Mouse (Mus musculus) heart, postnatal 0 days (tissue): ENCODE results near the gene Eif2d. TPM values are rescaled to one million over a fixed set of nuclear protein-coding genes. Genes with fewer than 3 reads are reported as not detected.

Experiments used
- ATAC-seq: fragments of 200-750 bp; cut with Nextera tagmentation; 2 replicates; pipeline ENCODE4 v1.8.0; 2017; ENCODE audit warnings: low read depth, moderate number of reproducible peaks, moderate library complexity; ENCODE audit not compliant: insufficient read depth
- DNase-seq: peaks from one replicate; pipeline ENCODE4 v3.0.0-alpha.2; 2016; ENCODE audit warnings: low spot score
- H3K27ac ChIP-seq: fragments of 300-500 bp; sonication (generic); 2 replicates; pipeline ENCODE4 v1.5.1; 2014; ENCODE audit warnings: low read depth, mild to moderate bottlenecking
- H3K27me3 ChIP-seq: fragments of 300-500 bp; sonication (generic); 2 replicates; pipeline ENCODE4 v1.6.1; 2014; ENCODE audit warnings: low read length, mixed read lengths; ENCODE audit not compliant: control insufficient read depth, insufficient read depth
- H3K36me3 ChIP-seq: fragments of 300-500 bp; sonication (generic); replicated peaks from 2 replicates; pipeline ENCODE4 v1.6.1; 2014; ENCODE audit warnings: low read length, mixed read lengths; ENCODE audit not compliant: control insufficient read depth, insufficient read depth
- H3K4me1 ChIP-seq: fragments of 300-500 bp; sonication (generic); 2 replicates; pipeline ENCODE4 v1.6.1; 2014; ENCODE audit warnings: antibody characterized with exemption; ENCODE audit not compliant: control insufficient read depth, insufficient read depth
- H3K4me2 ChIP-seq: fragments of 300-500 bp; sonication (generic); 2 replicates; pipeline ENCODE4 v1.6.1; 2014; ENCODE audit warnings: low read depth, mild to moderate bottlenecking, low read length, moderate library complexity
- H3K4me3 ChIP-seq: fragments of 300-500 bp; sonication (generic); 2 replicates; pipeline ENCODE4 v1.5.1; 2014; ENCODE audit warnings: low read depth, low read length
- H3K9ac ChIP-seq: fragments of 300-500 bp; sonication (generic); replicated peaks from 2 replicates; pipeline ENCODE4 v1.6.1; 2014; ENCODE audit warnings: low read depth, low read length, mixed read lengths
- H3K9me3 ChIP-seq: fragments of 300-500 bp; sonication (generic); replicated peaks from 2 replicates; pipeline ENCODE4 v1.6.1; 2016; ENCODE audit warnings: low read length; ENCODE audit not compliant: control insufficient read depth
- CTCF ChIP-seq: IDR thresholded peaks from 2 replicates; pipeline ENCODE4 v1.5.1; 2016; ENCODE audit warnings: antibody characterized with exemption, control low read depth, low read depth
- EP300 ChIP-seq: IDR thresholded peaks from 2 replicates; pipeline ENCODE4 v1.6.1; 2016; ENCODE audit warnings: antibody characterized with exemption, low read depth
- WGBS: fragments of 180-500 bp; shearing (Covaris S2); extraction: QIAGEN DNeasy Blood & Tissue Kit; methylation state at CpG from one replicate; pipeline ENCODE4 v1.1.7; 2014; 5-methylcytosine and 5-hydroxymethylcytosine counted together
- polyA plus RNA-seq: library from polyadenylated mRNA; unstranded; fragments of >200 nt; fragmentation: Nextera tagmentation; extraction: Ambion mirVana; gene quantifications from 2 replicates; pipeline ENCODE4 v1.2.1, GENCODE M21; 2015
- total RNA-seq: library from RNA; depleted of rRNA; stranded (reverse); fragments of >200 nt; gene quantifications from 2 replicates; pipeline ENCODE4 v1.2.3, GENCODE M21; 2014; ENCODE audit warnings: low replicate concordance

Gene Eif2d
- total and polyA plus RNA-seq, 2 experiments from 2014 or later = 16.6 to 39.6 TPM

DNA sequence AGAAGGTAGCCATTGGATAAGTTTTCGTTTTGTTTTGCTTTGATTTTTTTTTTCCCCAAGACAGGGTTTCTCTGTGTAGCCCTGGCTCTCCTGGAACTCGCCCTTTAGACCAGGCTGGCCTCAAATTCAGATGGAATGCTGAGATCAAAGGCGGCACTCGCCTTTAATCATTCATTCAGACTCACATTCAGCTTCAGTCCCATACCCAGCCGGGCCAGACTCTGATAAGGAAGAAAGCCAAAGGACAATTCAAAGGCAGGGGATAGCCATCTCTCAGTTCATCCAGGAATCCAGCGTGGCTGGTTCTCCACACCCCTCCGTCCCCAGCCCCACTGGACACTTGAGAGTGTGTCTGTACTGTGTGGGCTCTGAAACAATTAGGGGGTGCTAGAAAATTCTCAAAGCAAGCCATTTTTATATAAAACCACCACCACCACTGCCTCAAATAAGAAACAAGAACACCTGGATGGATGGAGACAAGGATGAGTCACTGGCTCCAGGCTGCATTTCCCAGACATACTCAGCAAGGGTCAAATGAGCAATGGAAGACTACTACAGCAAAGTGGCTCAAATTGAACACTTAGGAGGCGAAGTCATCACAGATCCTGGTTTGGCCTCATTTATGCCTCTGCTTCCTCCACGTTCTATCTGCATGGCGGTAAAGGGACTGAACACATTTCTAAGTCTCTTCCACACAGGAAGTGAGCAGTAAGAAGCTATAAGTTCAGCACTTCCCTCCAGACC, 29.3 kb upstream of the Eif2d start:
- Histone ChIP-seq H3K4me2 (no peak overlapping the region), H3K27ac (no peak overlapping the region), H3K36me3 (peaks cover 2% of the 10 kb centered on the region; the same call in 1 of the 2 replicates), H3K4me3 (no peak overlapping the region), H3K9ac (no peak overlapping the region), H3K27me3 (no peaks in the 10 kb centered on the region), H3K4me1 (no peaks in the 10 kb centered on the region), H3K9me3 (no peaks in the 10 kb centered on the region)
- no peak for ATAC-seq
- TF ChIP-seq EP300 (no peak), CTCF (no peak)
- no peak for DNase-seq
- 55% methylated on average over 10 of the region's 10 CpGs for WGBS

DNA sequence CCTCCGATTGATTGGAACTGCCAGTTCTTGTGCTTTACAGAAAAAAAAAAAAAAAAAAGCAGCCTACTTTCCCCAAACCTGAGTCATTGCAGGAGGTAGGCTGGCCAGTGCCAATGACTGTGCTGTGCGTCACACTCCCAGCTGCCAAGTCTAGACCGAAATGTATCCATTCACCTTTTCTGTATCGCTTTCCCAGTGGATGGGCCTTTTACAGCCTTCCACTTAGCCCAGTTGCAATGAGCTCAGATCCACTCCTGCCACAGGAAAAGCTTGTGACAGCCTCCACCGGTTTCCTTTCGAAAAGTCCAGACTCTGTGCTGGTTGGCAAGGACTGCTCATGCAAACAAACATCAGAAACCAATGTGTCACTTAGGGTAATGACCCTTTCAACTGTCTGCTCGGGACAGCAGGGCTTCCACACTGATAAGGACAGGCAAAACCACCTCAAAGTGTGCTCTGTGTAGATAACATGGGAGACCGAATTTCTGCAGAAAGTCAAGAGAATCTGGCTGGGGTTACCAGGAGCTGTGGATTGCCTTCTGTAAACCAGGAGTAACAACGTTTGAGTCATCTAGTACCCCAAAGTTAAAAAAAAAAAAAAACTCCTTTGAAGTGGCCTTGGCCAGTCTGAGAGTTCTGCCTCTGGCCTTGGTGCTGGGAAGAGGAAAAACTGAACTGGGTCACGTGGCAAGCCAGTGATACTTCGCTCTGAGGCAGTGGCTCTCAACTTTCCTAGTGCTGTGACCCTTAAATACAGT, 26.8 kb upstream of the Eif2d start:
- peak; percentile 39; the same call in 1 of the 2 replicates for ATAC-seq

GRCm38 (mm10) chr1:131134231-131134630, 18.8 kb upstream of the Eif2d start:
- 52% methylated on average over 6 of the region's 6 CpGs for WGBS
- Histone ChIP-seq H3K27ac (no peak overlapping the region), H3K9ac (no peak overlapping the region), H3K4me2 (no peak overlapping the region), H3K36me3 (peaks cover 2% of the 10 kb centered on the region; the same call in 1 of the 2 replicates), H3K4me3 (no peak overlapping the region), H3K27me3 (no peaks in the 10 kb centered on the region), H3K4me1 (peaks cover 7% of the 10 kb centered on the region), H3K9me3 (no peaks in the 10 kb centered on the region)
- DNase-seq (no peak), ATAC-seq (no peak)
- TF ChIP-seq EP300 (no peak), CTCF (no peak)

More for the DNA sequence above, 26.8 kb upstream of the Eif2d start:
- H3K4me3 ChIP-seq = no peak overlapping the region
- H3K27me3 ChIP-seq = no peaks in the 10 kb centered on the region
- no peak overlapping the region for H3K9ac ChIP-seq
- peaks cover 9% of the 10 kb centered on the region; the same call in 1 of the 2 replicates for H3K36me3 ChIP-seq
- no peaks in the 10 kb centered on the region for H3K4me1 ChIP-seq
- 35% methylated on average over 11 of the region's 11 CpGs for WGBS
- no peaks in the 10 kb centered on the region for H3K9me3 ChIP-seq
- no peak for DNase-seq
- TF ChIP-seq EP300 (no peak), CTCF (no peak)
- no peak overlapping the region for H3K27ac ChIP-seq
- no peak overlapping the region for H3K4me2 ChIP-seq

GRCm38 (mm10) chr1:131134942-131135522, 17.9 kb upstream of the Eif2d start:
- WGBS = 42% methylated on average over 8 of the region's 8 CpGs
- TF ChIP-seq CTCF (no peak), EP300 (no peak)

GRCm38 (mm10) chr1:131135960-131136629, 16.9 kb upstream of the Eif2d start:
- Histone ChIP-seq H3K36me3 (no peaks in the 10 kb centered on the region), H3K4me3 (no peak overlapping the region), H3K27ac (no peak overlapping the region), H3K9me3 (no peaks in the 10 kb centered on the region), H3K9ac (no peak overlapping the region), H3K4me2 (no peak overlapping the region), H3K4me1 (peaks cover 7% of the 10 kb centered on the region), H3K27me3 (no peaks in the 10 kb centered on the region)
- no peak for ATAC-seq
- 85% methylated on average over 10 of the region's 10 CpGs for WGBS
- TF ChIP-seq EP300 (no peak), CTCF (no peak)
- DNase-seq = no peak

More at GRCm38 (mm10) chr1:131134942-131135522, 17.9 kb upstream of the Eif2d start:
- Histone ChIP-seq H3K27ac (no peak overlapping the region), H3K9ac (no peak overlapping the region), H3K4me3 (no peak overlapping the region), H3K4me1 (peaks cover 7% of the 10 kb centered on the region), H3K27me3 (no peaks in the 10 kb centered on the region), H3K36me3 (no peaks in the 10 kb centered on the region), H3K4me2 (no peak overlapping the region), H3K9me3 (no peaks in the 10 kb centered on the region)
- DNase-seq (no peak), ATAC-seq (no peak)
